Mouse (Mus musculus) lung, embryonic 14.5 days (tissue): ENCODE results near the gene Aifm1. TPM values are rescaled to one million over a fixed set of nuclear protein-coding genes. Genes with fewer than 3 reads are reported as not detected.

Source experiments
- ATAC-seq: fragments of 200-750 bp; cut with Nextera tagmentation; 2 replicates; pipeline ENCODE4 v1.8.0; 2017; ENCODE audit warnings: mild to moderate bottlenecking, moderate TSS enrichment, moderate library complexity; ENCODE audit not compliant: insufficient read depth
- DNase-seq: peaks from one replicate; pipeline ENCODE4 v3.0.0-alpha.2; 2015
- H3K27ac ChIP-seq: fragments of 300-500 bp; sonication (generic); 2 replicates; pipeline ENCODE4 v1.5.1; 2014; ENCODE audit warnings: low read depth, mild to moderate bottlenecking, moderate library complexity
- H3K27me3 ChIP-seq: fragments of 300-500 bp; sonication (generic); 2 replicates; pipeline ENCODE4 v1.6.1; 2014; ENCODE audit warnings: low read length, control low read depth; ENCODE audit not compliant: insufficient read depth
- H3K36me3 ChIP-seq: fragments of 300-500 bp; sonication (generic); 2 replicates; pipeline ENCODE4 v1.6.1; 2014; ENCODE audit warnings: control low read depth; ENCODE audit not compliant: insufficient read depth
- H3K4me1 ChIP-seq: fragments of 300-500 bp; sonication (generic); 2 replicates; pipeline ENCODE4 v1.6.1; 2014; ENCODE audit warnings: antibody characterized with exemption, control low read depth; ENCODE audit not compliant: insufficient read depth
- H3K4me2 ChIP-seq: fragments of 300-500 bp; sonication (generic); 2 replicates; pipeline ENCODE4 v1.6.1; 2014; ENCODE audit warnings: mild to moderate bottlenecking
- H3K4me3 ChIP-seq: fragments of 300-500 bp; sonication (generic); 2 replicates; pipeline ENCODE4 v1.5.1; 2014; ENCODE audit warnings: low read depth, low read length
- H3K9ac ChIP-seq: fragments of 300-500 bp; sonication (generic); 2 replicates; pipeline ENCODE4 v1.6.1; 2014
- H3K9me3 ChIP-seq: fragments of 300-500 bp; sonication (generic); 2 replicates; pipeline ENCODE4 v1.6.1; 2016; ENCODE audit warnings: low read depth, low read length, control low read depth
- CTCF ChIP-seq: IDR thresholded peaks from 2 replicates; pipeline ENCODE4 v1.5.1; 2016; ENCODE audit warnings: antibody characterized with exemption, low read depth
- WGBS: fragments of 180-500 bp; shearing (Covaris S2); extraction: QIAGEN DNeasy Blood & Tissue Kit; methylation state at CpG from one replicate; pipeline ENCODE4 v1.1.7; 2014; 5-methylcytosine and 5-hydroxymethylcytosine counted together
- polyA plus RNA-seq: library from polyadenylated mRNA; unstranded; fragments of >200 nt; fragmentation: Nextera tagmentation; extraction: Ambion mirVana; gene quantifications from 2 replicates; pipeline ENCODE4 v1.2.1, GENCODE M21; 2014

Aifm1 gene
- polyA plus RNA-seq, 1 experiment from 2014 or later = 58.2 TPM

DNA sequence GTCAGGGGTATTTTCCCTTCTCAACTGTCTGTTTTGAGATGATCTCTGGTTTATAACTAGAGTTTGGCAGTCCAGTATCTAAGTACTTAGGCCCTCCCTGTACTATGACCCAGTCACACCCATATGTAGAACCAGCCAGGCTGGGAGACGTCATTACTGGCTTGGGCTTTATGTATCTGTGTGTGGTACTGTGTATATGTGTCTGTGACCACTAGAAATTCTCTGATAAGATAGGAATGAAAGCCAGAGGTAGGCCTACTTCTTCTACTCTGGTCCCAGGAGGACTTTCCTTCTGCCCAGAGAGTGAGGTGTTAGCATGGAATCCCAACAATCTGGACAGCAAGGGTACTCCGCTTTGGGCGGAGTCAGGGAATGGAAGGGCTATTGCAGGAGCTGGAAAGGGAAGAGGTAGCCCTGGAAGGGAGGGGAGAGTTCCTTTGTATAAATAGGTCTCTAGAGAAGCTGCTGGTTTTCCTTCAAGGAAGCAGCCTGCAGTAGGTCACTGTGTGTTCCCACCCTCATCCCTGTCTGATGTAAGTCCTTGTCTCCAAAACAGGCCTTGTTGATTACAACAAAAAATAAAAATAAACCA lies 45.9 kb downstream of the Aifm1 start:
- H3K9ac ChIP-seq = no peak overlapping the region
- ATAC-seq (no peak), DNase-seq (no peak)
- no peaks in the 10 kb centered on the region for H3K4me1 ChIP-seq
- no peaks in the 10 kb centered on the region for H3K36me3 ChIP-seq
- no peak for TF ChIP-seq CTCF
- H3K27ac ChIP-seq = no peak overlapping the region
- WGBS = 60% methylated on average over 3 of the region's 3 CpGs
- H3K4me3 ChIP-seq = no peak overlapping the region
- H3K27me3 ChIP-seq = no peaks in the 10 kb centered on the region
- H3K4me2 ChIP-seq = no peak overlapping the region
- no peaks in the 10 kb centered on the region for H3K9me3 ChIP-seq

DNA sequence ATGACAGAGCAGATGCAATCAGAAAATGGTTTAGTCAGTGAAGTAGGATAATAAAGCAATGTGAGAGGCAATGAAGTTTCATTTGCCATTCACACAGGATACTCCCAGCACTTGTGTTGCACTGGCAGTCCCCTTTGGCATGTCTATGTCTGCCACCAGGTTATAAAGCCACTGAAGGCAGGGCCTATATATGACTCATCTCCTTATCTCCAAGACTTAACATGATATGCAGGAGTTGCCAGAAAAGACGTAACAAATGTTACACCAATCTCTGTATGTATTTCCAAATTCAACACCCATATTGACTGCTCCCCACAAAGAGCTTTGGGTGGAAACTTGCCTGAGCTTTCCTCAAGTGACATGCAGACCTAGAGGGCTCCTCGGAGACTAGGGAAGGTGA lies 47.2 kb downstream of the Aifm1 start:
- TF ChIP-seq CTCF = no peak
- H3K4me3 ChIP-seq = no peak overlapping the region
- 77% methylated on average over 2 of the region's 2 CpGs for WGBS
- H3K36me3 ChIP-seq = no peaks in the 10 kb centered on the region
- no peak overlapping the region for H3K4me2 ChIP-seq
- H3K27ac ChIP-seq = no peak overlapping the region
- H3K4me1 ChIP-seq = no peaks in the 10 kb centered on the region
- no peak for ATAC-seq
- no peak overlapping the region for H3K9ac ChIP-seq
- no peaks in the 10 kb centered on the region for H3K9me3 ChIP-seq
- H3K27me3 ChIP-seq = no peaks in the 10 kb centered on the region
- DNase-seq = no peak

- Histone ChIP-seq H3K36me3 (no peaks in the 10 kb centered on the region), H3K4me3 (no peak overlapping the region), H3K9ac (no peak overlapping the region), H3K27ac (no peak overlapping the region), H3K4me2 (no peak overlapping the region), H3K4me1 (no peaks in the 10 kb centered on the region), H3K27me3 (no peaks in the 10 kb centered on the region), H3K9me3 (no peaks in the 10 kb centered on the region)
- no peak for TF ChIP-seq CTCF
- ATAC-seq (no peak), DNase-seq (no peak)
- 89% methylated on average over 6 of the region's 6 CpGs for WGBS
These were observed 48.9 kb downstream of the Aifm1 start for GRCm38 (mm10) chrX:48464436-48464835.

GRCm38 (mm10) chrX:48463636-48464035 lies 49.7 kb downstream of the Aifm1 start:
- Histone ChIP-seq H3K4me2 (no peak overlapping the region), H3K9me3 (no peaks in the 10 kb centered on the region), H3K36me3 (no peaks in the 10 kb centered on the region), H3K4me3 (no peak overlapping the region), H3K4me1 (no peaks in the 10 kb centered on the region), H3K27me3 (no peaks in the 10 kb centered on the region), H3K9ac (no peak overlapping the region), H3K27ac (no peak overlapping the region)
- TF ChIP-seq CTCF = no peak
- ATAC-seq = no peak
- DNase-seq = no peak
- WGBS = 88% methylated on average over 4 of the region's 4 CpGs

DNA sequence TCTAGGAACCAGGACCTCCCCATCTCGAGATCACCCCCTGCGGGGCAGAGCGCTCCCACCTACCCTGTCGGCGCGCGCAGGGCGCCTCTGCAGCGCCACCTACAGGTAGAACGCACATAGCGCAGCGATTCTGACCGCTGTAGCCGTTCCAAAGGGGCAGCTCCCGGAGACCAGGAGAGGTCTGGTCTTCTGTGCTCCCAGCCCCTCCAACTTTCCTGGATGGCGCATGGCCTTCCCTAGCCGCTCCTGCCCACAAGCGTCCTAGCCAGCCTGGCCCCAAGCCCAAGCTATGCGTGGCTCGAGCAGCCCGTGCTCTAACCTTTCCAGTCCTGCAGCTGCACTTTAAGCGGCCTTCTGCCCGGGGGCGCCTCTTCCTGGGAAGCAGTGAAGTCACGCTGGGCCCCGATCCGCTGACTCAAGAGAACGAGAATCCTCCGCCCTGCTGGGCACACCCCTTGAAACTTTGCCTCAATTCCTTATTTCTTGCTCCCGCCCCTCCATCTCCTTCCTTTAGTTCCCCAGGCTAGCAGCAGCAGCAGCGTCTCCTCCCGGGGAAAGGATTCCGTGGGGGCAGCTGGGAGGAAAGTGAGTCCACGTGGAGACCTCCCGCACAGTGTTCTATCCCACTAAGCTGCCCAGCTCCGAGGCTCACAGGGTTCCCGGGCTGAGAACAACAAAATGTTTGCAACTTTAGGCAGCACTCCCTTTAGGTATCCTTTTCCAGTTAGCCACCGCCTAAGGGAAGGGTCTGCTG lies 50.4 kb downstream of the Aifm1 start, which contains the start of gene Elf4:
Gene Elf4 (minus strand): TSS at position 379 of the 754 bp plus-strand sequence.
- Histone ChIP-seq H3K4me3 (peak within 1 kb of the TSS; percentile 34), H3K4me1 (no peaks in the 10 kb centered on the region), H3K9ac (peak within 1 kb of the TSS; percentile 54), H3K36me3 (no peaks in the 10 kb centered on the region), H3K27me3 (no peaks in the 10 kb centered on the region), H3K4me2 (peak within 1 kb of the TSS; percentile 63), H3K9me3 (no peaks in the 10 kb centered on the region), H3K27ac (no peak within 1 kb of the TSS)
- WGBS = 16% methylated on average over 34 of the region's 38 CpGs
- DNase-seq = peak; percentile 87
- ATAC-seq = peak; percentile 93
- peak; percentile 93 for TF ChIP-seq CTCF

DNA sequence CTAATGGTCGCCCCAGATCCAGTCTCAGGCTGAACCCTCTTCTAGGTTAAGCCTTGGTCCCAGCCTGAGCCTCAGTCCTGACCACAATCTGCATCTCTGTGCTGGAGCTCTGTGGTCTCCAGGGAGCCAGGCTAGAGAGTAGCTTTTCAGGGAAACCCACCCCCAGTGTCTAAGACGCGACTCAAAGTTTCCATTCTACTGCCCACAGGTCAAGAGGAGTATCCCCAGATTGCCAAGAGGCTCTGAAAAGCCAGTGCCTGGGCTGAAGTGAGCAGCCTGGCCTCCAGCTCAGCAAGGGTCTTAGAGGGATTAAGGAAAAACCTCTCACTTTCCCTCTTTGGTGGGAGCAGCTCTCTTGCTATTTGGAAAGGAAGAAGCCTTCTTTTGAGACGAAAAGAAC lies 51.1 kb downstream of the Aifm1 start:
- Histone ChIP-seq H3K4me2 (peak overlapping the region; percentile 63), H3K27ac (no peak overlapping the region), H3K36me3 (no peaks in the 10 kb centered on the region), H3K9ac (no peak overlapping the region), H3K4me1 (no peaks in the 10 kb centered on the region), H3K9me3 (no peaks in the 10 kb centered on the region), H3K4me3 (peak overlapping the region; percentile 34), H3K27me3 (no peaks in the 10 kb centered on the region)
- 33% methylated on average over 4 of the region's 4 CpGs for WGBS
- DNase-seq = no peak
- no peak for TF ChIP-seq CTCF
- peak; percentile 30; the same call in 1 of the 2 replicates for ATAC-seq

DNA sequence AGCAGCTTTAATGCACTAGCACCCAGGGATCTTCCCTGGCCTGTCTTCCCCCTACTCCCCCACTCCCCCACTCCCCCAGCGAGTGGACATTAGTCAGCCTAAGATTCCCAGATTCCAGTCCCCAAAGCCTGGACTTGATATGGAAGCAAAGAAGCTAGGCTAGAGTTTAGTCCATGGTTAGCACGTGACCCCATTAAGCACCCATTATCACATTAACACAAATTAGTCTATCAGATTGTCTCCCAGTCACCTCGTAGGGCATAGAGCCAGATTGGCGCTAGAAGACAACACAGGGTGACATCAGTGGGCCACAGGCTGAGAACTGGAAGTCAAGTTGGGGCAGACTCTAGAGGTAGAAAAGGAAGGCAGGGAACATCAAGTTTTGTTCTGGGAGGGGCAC lies 52.4 kb downstream of the Aifm1 start:
- no peak overlapping the region for H3K4me3 ChIP-seq
- no peak for TF ChIP-seq CTCF
- H3K27ac ChIP-seq = no peak overlapping the region
- ATAC-seq (no peak), DNase-seq (no peak)
- no peaks in the 10 kb centered on the region for H3K9me3 ChIP-seq
- no peak overlapping the region for H3K9ac ChIP-seq
- H3K4me1 ChIP-seq = no peaks in the 10 kb centered on the region
- WGBS = 60% methylated on average over 4 of the region's 4 CpGs
- no peaks in the 10 kb centered on the region for H3K27me3 ChIP-seq
- H3K4me2 ChIP-seq = no peak overlapping the region
- no peaks in the 10 kb centered on the region for H3K36me3 ChIP-seq
